Mouse (Mus musculus) stomach, embryonic 14.5 days (tissue): ENCODE measurements around the gene Ccdc93. TPM values are rescaled to one million over a fixed set of nuclear protein-coding genes. Genes with fewer than 3 reads are reported as not detected.

ENCODE experiments used
- ATAC-seq: fragments of 200-750 bp; cut with Nextera tagmentation; 2 replicates; pipeline ENCODE4 v1.8.0; 2017; ENCODE audit warnings: low read depth, moderate TSS enrichment; ENCODE audit not compliant: insufficient number of reproducible peaks, insufficient read depth, low FRiP score
- H3K27ac ChIP-seq: fragments of 300-500 bp; sonication (generic); 2 replicates; pipeline ENCODE4 v1.5.1; 2014; ENCODE audit warnings: mild to moderate bottlenecking, low read length, moderate library complexity, mixed read lengths
- H3K27me3 ChIP-seq: fragments of 300-500 bp; sonication (generic); 2 replicates; pipeline ENCODE4 v1.6.1; 2014; ENCODE audit warnings: low read length, control low read depth, mixed read lengths; ENCODE audit not compliant: control insufficient read depth, insufficient read depth
- H3K36me3 ChIP-seq: fragments of 300-500 bp; sonication (generic); 2 replicates; pipeline ENCODE4 v1.6.1; 2014; ENCODE audit warnings: mild to moderate bottlenecking, control low read depth, low read length, moderate library complexity, mixed read lengths; ENCODE audit not compliant: control insufficient read depth, insufficient read depth
- H3K4me1 ChIP-seq: fragments of 300-500 bp; sonication (generic); 2 replicates; pipeline ENCODE4 v1.6.1; 2014; ENCODE audit warnings: low read length, control low read depth, mixed read lengths; ENCODE audit not compliant: control insufficient read depth, insufficient read depth
- H3K4me2 ChIP-seq: fragments of 300-500 bp; sonication (generic); replicated peaks from 2 replicates; pipeline ENCODE4 v1.6.1; 2014; ENCODE audit warnings: low read depth, low read length, control low read depth
- H3K4me3 ChIP-seq: fragments of 300-500 bp; sonication (generic); 2 replicates; pipeline ENCODE4 v1.5.1; 2014; ENCODE audit warnings: low read depth, low read length, control low read depth
- H3K9ac ChIP-seq: fragments of 300-500 bp; sonication (generic); replicated peaks from 2 replicates; pipeline ENCODE4 v1.6.1; 2014; ENCODE audit warnings: low read depth, mild to moderate bottlenecking, control low read depth, low read length, moderate library complexity, mixed read lengths
- H3K9me3 ChIP-seq: fragments of 300-500 bp; sonication (generic); 2 replicates; pipeline ENCODE4 v1.6.1; 2016; ENCODE audit warnings: low read depth, low read length, control low read depth; ENCODE audit not compliant: control insufficient read depth
- WGBS: fragments of 180-500 bp; shearing (Covaris S2); extraction: QIAGEN DNeasy Blood & Tissue Kit; methylation state at CpG from one replicate; pipeline ENCODE4 v1.1.7; 2014; 5-methylcytosine and 5-hydroxymethylcytosine counted together
- polyA plus RNA-seq: library from polyadenylated mRNA; unstranded; fragments of >200 nt; fragmentation: Nextera tagmentation; extraction: Ambion mirVana; gene quantifications from 2 replicates; pipeline ENCODE4 v1.2.1, GENCODE M21; 2014

Ccdc93 gene
- polyA plus RNA-seq, 1 experiment from 2014 or later = 14.0 TPM

DNA sequence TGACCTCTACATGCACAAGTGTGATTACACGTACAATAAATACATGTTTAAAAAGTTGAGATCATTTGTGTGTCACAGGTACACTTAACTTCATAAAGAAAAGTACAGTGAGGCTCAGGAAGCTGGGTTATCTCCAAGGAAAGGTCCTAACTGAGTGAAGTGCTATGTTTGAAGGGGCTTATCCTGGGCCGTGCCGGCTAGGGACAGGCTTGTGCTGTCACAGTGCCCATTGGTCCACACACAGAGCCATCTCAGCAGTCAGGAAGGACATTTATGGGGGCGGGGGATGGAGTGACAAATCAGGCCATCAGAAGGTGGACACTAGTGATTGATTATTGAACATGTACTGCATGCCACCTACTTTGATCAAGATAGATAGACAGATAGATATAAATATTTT is 22.2 kb downstream of the Ccdc93 start:
- H3K27ac ChIP-seq = no peak overlapping the region
- 88% methylated on average over 4 of the region's 4 CpGs for WGBS

DNA sequence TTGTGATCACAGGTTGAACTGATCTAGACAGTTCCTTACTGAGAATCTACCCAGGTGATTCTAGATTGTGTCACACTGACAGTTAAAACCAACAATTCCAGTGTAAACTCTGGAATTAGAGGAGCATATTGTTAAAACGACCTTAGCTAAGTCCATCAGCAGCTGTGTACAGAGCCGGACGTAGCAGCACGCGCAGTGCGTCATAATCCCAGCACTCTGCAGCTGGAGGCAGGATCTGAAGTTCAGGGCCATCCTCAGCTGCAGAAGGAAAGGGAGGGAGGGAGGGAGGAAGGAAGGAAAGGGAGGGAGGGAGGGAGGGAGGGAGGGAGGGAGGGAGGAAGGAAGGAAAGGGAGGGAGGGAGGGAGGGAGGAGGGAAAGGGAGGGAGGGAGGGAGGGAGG is 24.1 kb downstream of the Ccdc93 start:
- Histone ChIP-seq H3K27ac (no peak overlapping the region), H3K9me3 (no peaks in the 10 kb centered on the region), H3K4me2 (no peak overlapping the region), H3K4me3 (no peak overlapping the region), H3K27me3 (no peaks in the 10 kb centered on the region), H3K4me1 (no peaks in the 10 kb centered on the region), H3K36me3 (no peaks in the 10 kb centered on the region; the same call in 1 of the 2 replicates), H3K9ac (no peak overlapping the region)
- WGBS = 70% methylated on average over 6 of the region's 6 CpGs
- no peak for ATAC-seq

More for the DNA sequence above, 22.2 kb downstream of the Ccdc93 start:
- Histone ChIP-seq H3K9ac (no peak overlapping the region), H3K9me3 (no peaks in the 10 kb centered on the region), H3K27me3 (no peaks in the 10 kb centered on the region), H3K4me3 (no peak overlapping the region), H3K36me3 (peaks cover 6% of the 10 kb centered on the region; the same call in 1 of the 2 replicates), H3K4me2 (no peak overlapping the region), H3K4me1 (no peaks in the 10 kb centered on the region)
- no peak for ATAC-seq

DNA sequence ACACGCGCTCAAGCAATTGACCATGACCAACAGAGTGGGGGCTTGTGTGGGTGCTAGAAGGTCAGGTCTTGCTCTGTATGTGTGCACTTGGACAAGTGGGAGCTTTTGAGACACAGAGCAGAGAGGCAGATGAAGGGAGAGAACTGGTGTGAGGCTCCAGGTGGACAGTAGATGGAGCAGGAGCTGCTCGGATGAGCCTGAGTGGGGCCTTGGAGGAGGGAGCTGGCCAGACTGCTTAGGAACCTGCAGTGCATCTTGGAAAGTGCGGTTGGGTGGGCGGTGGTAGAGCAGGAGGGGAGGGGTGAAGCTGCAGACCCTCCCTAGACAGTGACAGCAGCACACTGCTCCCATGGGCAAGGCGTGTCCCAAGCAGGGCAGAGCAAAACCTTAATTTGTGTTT is 29.2 kb downstream of the Ccdc93 start:
- no peak for ATAC-seq
- Histone ChIP-seq H3K9ac (no peak overlapping the region), H3K27ac (no peak overlapping the region), H3K9me3 (no peaks in the 10 kb centered on the region), H3K4me3 (no peak overlapping the region), H3K36me3 (peaks cover 6% of the 10 kb centered on the region), H3K4me2 (no peak overlapping the region), H3K4me1 (no peaks in the 10 kb centered on the region), H3K27me3 (no peaks in the 10 kb centered on the region)
- WGBS = 71% methylated on average over 6 of the region's 6 CpGs

DNA sequence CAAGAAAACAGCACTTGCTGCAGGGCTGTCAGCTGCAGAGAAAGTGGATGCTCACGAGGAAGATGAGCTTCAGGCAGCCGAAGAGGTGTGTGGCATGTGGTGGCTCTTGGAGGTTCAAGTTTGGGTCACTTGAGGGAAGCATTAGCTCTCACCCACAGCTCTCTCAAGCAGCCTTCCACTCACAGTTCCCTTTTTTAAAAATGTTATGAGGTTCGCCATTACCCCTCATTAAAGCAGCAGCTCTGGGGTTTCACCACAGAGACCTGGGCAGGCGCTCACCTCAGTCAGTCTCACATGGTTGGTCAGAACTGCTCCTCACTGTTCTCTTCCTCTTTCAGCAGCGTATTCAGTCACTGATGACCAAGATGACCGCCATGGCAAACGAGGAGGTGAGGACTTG is 31.0 kb downstream of the Ccdc93 start:
- H3K27me3 ChIP-seq = no peaks in the 10 kb centered on the region
- H3K9ac ChIP-seq = no peak overlapping the region
- no peak for ATAC-seq
- no peaks in the 10 kb centered on the region for H3K9me3 ChIP-seq
- no peak overlapping the region for H3K27ac ChIP-seq
- 86% methylated on average over 7 of the region's 7 CpGs for WGBS
- H3K36me3 ChIP-seq = peaks cover 6% of the 10 kb centered on the region
- H3K4me3 ChIP-seq = no peak overlapping the region
- H3K4me1 ChIP-seq = no peaks in the 10 kb centered on the region
- no peak overlapping the region for H3K4me2 ChIP-seq

DNA sequence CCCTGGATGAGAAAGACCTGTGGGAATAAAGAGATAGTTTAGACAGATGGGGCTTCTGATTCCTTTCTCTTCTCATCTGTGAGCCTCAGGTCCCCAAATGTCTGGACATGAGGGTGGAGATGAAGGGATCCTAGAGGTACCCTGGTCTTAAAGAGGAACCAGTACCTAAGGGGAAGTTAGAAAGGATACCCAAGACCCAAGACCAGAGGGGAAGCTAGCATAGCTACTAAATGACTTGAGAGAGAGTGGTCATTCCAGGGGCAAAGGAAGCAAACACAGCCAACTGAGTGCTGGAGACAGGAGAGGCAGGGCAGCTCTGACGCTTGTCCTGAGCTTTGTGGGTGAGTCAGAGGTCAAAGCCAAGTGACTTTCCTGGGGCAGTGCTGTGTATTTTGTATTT is 31.8 kb downstream of the Ccdc93 start:
- H3K4me3 ChIP-seq = no peak overlapping the region
- H3K9ac ChIP-seq = no peak overlapping the region
- WGBS = 60% methylated on average over 1 of the region's 1 CpGs
- H3K4me1 ChIP-seq = no peaks in the 10 kb centered on the region
- H3K27ac ChIP-seq = no peak overlapping the region
- H3K4me2 ChIP-seq = no peak overlapping the region
- H3K36me3 ChIP-seq = peaks cover 10% of the 10 kb centered on the region
- H3K9me3 ChIP-seq = no peaks in the 10 kb centered on the region
- no peak for ATAC-seq
- no peaks in the 10 kb centered on the region for H3K27me3 ChIP-seq

DNA sequence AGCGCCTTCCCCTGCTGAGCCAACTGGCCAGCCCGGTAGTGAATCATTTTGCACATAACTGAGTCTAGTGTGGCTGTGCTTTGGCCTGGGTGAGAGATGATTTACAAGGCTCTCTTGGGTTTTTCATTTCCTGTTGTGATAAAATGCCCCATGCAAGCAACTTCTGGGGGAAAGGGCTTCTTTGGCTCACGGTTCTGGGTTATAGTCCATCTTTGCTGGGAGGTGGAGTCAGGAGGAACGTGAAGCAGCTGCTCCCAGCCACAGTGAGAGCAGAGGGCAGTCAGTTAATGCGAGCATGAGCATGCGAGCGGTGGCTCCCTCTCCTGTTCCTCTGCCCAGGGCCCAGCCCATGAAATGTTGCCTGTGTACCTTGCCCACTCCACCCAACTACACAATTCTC is 33.0 kb downstream of the Ccdc93 start:
- Histone ChIP-seq H3K9me3 (no peaks in the 10 kb centered on the region), H3K27me3 (no peaks in the 10 kb centered on the region), H3K4me1 (no peaks in the 10 kb centered on the region), H3K36me3 (peaks cover 11% of the 10 kb centered on the region), H3K27ac (no peak overlapping the region), H3K9ac (no peak overlapping the region), H3K4me3 (no peak overlapping the region), H3K4me2 (no peak overlapping the region)
- WGBS = 70% methylated on average over 7 of the region's 7 CpGs
- no peak for ATAC-seq

DNA sequence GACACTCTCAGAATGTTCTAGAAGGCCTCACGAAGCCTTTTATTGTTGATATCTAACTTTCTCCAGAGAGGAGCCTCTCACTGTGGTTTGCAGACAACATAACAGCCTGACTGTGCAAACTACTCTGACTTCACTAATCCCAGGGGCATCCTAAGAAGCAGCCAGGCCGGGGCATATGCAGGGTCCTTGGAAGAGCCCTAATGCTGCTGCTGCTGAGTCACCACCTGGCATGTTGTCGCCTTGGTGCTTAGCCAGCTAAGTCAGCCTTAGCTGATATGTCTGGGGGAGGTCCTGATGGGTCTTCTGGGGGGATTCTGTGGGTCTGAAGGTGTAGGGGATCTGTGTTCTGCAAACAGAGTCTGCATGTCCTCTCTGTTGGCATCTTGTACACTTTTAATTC is 35.4 kb downstream of the Ccdc93 start:
- WGBS = 90% methylated on average over 3 of the region's 3 CpGs
- no peak overlapping the region for H3K4me3 ChIP-seq

DNA sequence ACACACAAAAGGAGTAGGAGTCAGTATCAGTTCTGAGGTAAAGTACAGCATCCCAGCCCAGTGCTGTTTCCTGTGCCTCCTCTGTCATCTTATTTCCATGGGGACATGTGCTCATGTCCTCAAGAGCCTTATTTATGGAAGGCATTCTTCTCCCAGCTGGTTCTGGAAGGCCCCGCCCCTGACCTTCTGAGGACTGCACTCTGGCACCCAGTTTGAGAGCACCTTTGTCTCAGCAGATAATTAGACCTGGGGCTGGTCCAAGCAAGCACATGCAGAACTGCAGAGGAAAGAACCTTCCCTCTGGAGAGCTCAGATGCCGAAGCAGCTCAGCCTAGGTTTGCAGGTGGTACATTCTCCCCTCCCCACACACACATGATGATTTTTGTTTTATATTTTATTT is 37.4 kb downstream of the Ccdc93 start:
- H3K4me1 ChIP-seq = no peaks in the 10 kb centered on the region
- H3K27ac ChIP-seq = no peak overlapping the region
- H3K4me3 ChIP-seq = no peak overlapping the region
- no peak overlapping the region for H3K4me2 ChIP-seq
- no peaks in the 10 kb centered on the region for H3K27me3 ChIP-seq
- 88% methylated on average over 2 of the region's 2 CpGs for WGBS
- H3K36me3 ChIP-seq = peaks cover 4% of the 10 kb centered on the region
- no peak overlapping the region for H3K9ac ChIP-seq
- ATAC-seq = no peak
- H3K9me3 ChIP-seq = no peaks in the 10 kb centered on the region

More for the DNA sequence above, 35.4 kb downstream of the Ccdc93 start:
- no peaks in the 10 kb centered on the region for H3K27me3 ChIP-seq
- H3K4me1 ChIP-seq = no peaks in the 10 kb centered on the region
- no peaks in the 10 kb centered on the region for H3K9me3 ChIP-seq
- ATAC-seq = no peak
- H3K4me2 ChIP-seq = no peak overlapping the region
- H3K27ac ChIP-seq = no peak overlapping the region
- no peak overlapping the region for H3K9ac ChIP-seq
- H3K36me3 ChIP-seq = peaks cover 11% of the 10 kb centered on the region

DNA sequence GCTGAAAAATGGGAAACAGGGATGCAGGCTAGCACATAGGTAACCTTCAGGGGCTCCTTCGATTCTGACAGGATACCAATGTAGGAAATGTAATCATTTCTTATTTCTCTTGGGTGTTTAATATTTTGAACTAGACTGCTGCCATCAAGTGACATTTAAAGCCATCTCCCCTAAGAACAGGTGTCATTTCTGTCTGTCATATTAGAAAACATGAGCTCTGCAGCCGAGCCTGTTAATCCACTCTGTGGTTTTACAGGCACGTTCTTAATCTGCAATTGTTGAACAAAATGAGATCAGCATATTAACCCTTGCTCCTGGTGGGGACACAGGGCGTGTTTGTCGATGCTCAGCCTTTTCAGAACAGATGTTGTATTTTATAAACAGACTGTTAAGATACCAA is 40.7 kb downstream of the Ccdc93 start:
- Histone ChIP-seq H3K9ac (no peak overlapping the region), H3K4me3 (no peak overlapping the region), H3K27me3 (no peaks in the 10 kb centered on the region), H3K4me1 (no peaks in the 10 kb centered on the region), H3K9me3 (no peaks in the 10 kb centered on the region), H3K27ac (no peak overlapping the region), H3K36me3 (peaks cover 4% of the 10 kb centered on the region), H3K4me2 (no peak overlapping the region)
- ATAC-seq = no peak
- 55% methylated on average over 5 of the region's 5 CpGs for WGBS
